Mouse (Mus musculus) lung, embryonic 15.5 days (tissue): Measurements from ENCODE around the gene Itpr2. TPM values are rescaled to one million over a fixed set of nuclear protein-coding genes. Genes with fewer than 3 reads are reported as not detected.
A peak's percentile ranks its signal among the peaks of the same experiment; 100 is the strongest.

ENCODE experiments used
- ATAC-seq: fragments of 200-750 bp; cut with Nextera tagmentation; 2 replicates; pipeline ENCODE4 v1.8.0; 2017; ENCODE audit warnings: moderate number of reproducible peaks, borderline replicate concordance; ENCODE audit not compliant: low FRiP score, low TSS enrichment; ENCODE audit errors: extremely low read depth
- H3K27ac ChIP-seq: fragments of 300-500 bp; sonication (generic); 2 replicates; pipeline ENCODE4 v1.5.1; 2015; ENCODE audit warnings: moderate library complexity, mild to moderate bottlenecking, inconsistent platforms
- H3K27me3 ChIP-seq: fragments of 300-500 bp; sonication (generic); 2 replicates; pipeline ENCODE4 v1.6.1; 2015; ENCODE audit warnings: inconsistent platforms
- H3K36me3 ChIP-seq: fragments of 300-500 bp; sonication (generic); 2 replicates; pipeline ENCODE4 v1.6.1; 2015; ENCODE audit warnings: inconsistent platforms
- H3K4me1 ChIP-seq: fragments of 300-500 bp; sonication (generic); 2 replicates; pipeline ENCODE4 v1.6.1; 2015; ENCODE audit warnings: inconsistent platforms
- H3K4me2 ChIP-seq: fragments of 300-500 bp; sonication (generic); 2 replicates; pipeline ENCODE4 v1.6.1; 2015; ENCODE audit warnings: inconsistent platforms, mild to moderate bottlenecking, moderate library complexity
- H3K4me3 ChIP-seq: fragments of 300-500 bp; sonication (generic); 2 replicates; pipeline ENCODE4 v1.5.1; 2015; ENCODE audit warnings: mild to moderate bottlenecking, inconsistent platforms
- H3K9ac ChIP-seq: fragments of 300-500 bp; sonication (generic); 2 replicates; pipeline ENCODE4 v1.6.1; 2015; ENCODE audit warnings: inconsistent platforms
- H3K9me3 ChIP-seq: fragments of 300-500 bp; sonication (generic); 2 replicates; pipeline ENCODE4 v1.6.1; 2016; ENCODE audit warnings: inconsistent platforms
- WGBS: fragments of 180-500 bp; shearing (Covaris S2); methylation state at CpG from one replicate; pipeline ENCODE4 v1.1.7; 2015; 5-methylcytosine and 5-hydroxymethylcytosine counted together
- polyA plus RNA-seq: library from polyadenylated mRNA; unstranded; fragments of >200 nt; fragmentation: Nextera tagmentation; extraction: Ambion mirVana; gene quantifications from 2 replicates; pipeline ENCODE4 v1.2.1, GENCODE M21; 2015

Gene Itpr2
- polyA plus RNA-seq = 15.3 and 18.8 TPM in 2 replicates

GRCm38 (mm10) chr6:146501866-146502804, at the start of gene Itpr2:
Gene Itpr2, minus strand, starts transcription at chr6:146502223.
- peak within 1 kb of the TSS; percentile 78 for H3K4me3 ChIP-seq
- peak; percentile 97 for ATAC-seq

GRCm38 (mm10) chr6:146551326-146551725, 49.3 kb upstream of the Itpr2 start:
- ATAC-seq = no peak
- Histone ChIP-seq H3K9ac (no peak overlapping the region), H3K27ac (no peak overlapping the region), H3K36me3 (peaks cover 79% of the 10 kb centered on the region), H3K4me2 (no peak overlapping the region), H3K9me3 (no peaks in the 10 kb centered on the region), H3K27me3 (no peaks in the 10 kb centered on the region), H3K4me3 (no peak overlapping the region), H3K4me1 (no peaks in the 10 kb centered on the region)

More at GRCm38 (mm10) chr6:146501866-146502804, at the start of gene Itpr2:
- under 1% methylated on average over 65 of the region's 70 CpGs for WGBS
- Histone ChIP-seq H3K4me1 (peaks cover 11% of the 10 kb centered on the region; the same call in 1 of the 2 replicates), H3K36me3 (no peaks in the 10 kb centered on the region), H3K9me3 (no peaks in the 10 kb centered on the region), H3K27ac (peak within 1 kb of the TSS; percentile 72), H3K4me2 (peak within 1 kb of the TSS; percentile 92), H3K9ac (peak within 1 kb of the TSS; percentile 59), H3K27me3 (0 out of 2 replicates have a peak, but pooled peaks cover 6% of the 10 kb centered on the region)

GRCm38 (mm10) chr6:146550421-146550820, 48.4 kb upstream of the Itpr2 start:
- Histone ChIP-seq H3K9ac (no peak overlapping the region), H3K36me3 (peaks cover 71% of the 10 kb centered on the region), H3K4me3 (no peak overlapping the region), H3K4me1 (no peaks in the 10 kb centered on the region), H3K4me2 (no peak overlapping the region), H3K27ac (no peak overlapping the region), H3K27me3 (no peaks in the 10 kb centered on the region), H3K9me3 (no peaks in the 10 kb centered on the region)
- 79% methylated on average over 2 of the region's 2 CpGs for WGBS
- ATAC-seq = no peak

GRCm38 (mm10) chr6:146545289-146545865, 43.4 kb upstream of the Itpr2 start:
- Histone ChIP-seq H3K4me2 (no peak overlapping the region), H3K36me3 (peaks cover 28% of the 10 kb centered on the region), H3K9me3 (no peaks in the 10 kb centered on the region), H3K4me1 (no peaks in the 10 kb centered on the region), H3K4me3 (no peak overlapping the region), H3K27me3 (no peaks in the 10 kb centered on the region), H3K27ac (no peak overlapping the region), H3K9ac (no peak overlapping the region)
- peak; percentile 39; the same call in 1 of the 2 replicates for ATAC-seq
- 72% methylated on average over 5 of the region's 5 CpGs for WGBS

GRCm38 (mm10) chr6:146544622-146545021, 42.6 kb upstream of the Itpr2 start:
- H3K9me3 ChIP-seq = no peaks in the 10 kb centered on the region
- H3K9ac ChIP-seq = no peak overlapping the region
- H3K4me2 ChIP-seq = no peak overlapping the region
- H3K36me3 ChIP-seq = peaks cover 20% of the 10 kb centered on the region
- ATAC-seq = no peak
- no peaks in the 10 kb centered on the region for H3K4me1 ChIP-seq
- no peaks in the 10 kb centered on the region for H3K27me3 ChIP-seq
- no peak overlapping the region for H3K4me3 ChIP-seq
- 92% methylated on average over 1 of the region's 1 CpGs for WGBS
- H3K27ac ChIP-seq = no peak overlapping the region

GRCm38 (mm10) chr6:146540386-146540785, 38.4 kb upstream of the Itpr2 start:
- H3K27ac ChIP-seq = no peak overlapping the region
- no peaks in the 10 kb centered on the region for H3K27me3 ChIP-seq
- WGBS = 94% methylated on average over 3 of the region's 3 CpGs
- H3K9ac ChIP-seq = no peak overlapping the region
- no peak for ATAC-seq
- no peak overlapping the region for H3K4me2 ChIP-seq
- no peak overlapping the region for H3K4me3 ChIP-seq
- no peaks in the 10 kb centered on the region for H3K36me3 ChIP-seq
- H3K4me1 ChIP-seq = no peaks in the 10 kb centered on the region; the same call in 1 of the 2 replicates
- no peaks in the 10 kb centered on the region for H3K9me3 ChIP-seq

- Histone ChIP-seq H3K4me1 (no peaks in the 10 kb centered on the region; the same call in 1 of the 2 replicates), H3K36me3 (no peaks in the 10 kb centered on the region), H3K27me3 (no peaks in the 10 kb centered on the region), H3K4me2 (no peak overlapping the region), H3K27ac (no peak overlapping the region), H3K4me3 (no peak overlapping the region), H3K9me3 (no peaks in the 10 kb centered on the region), H3K9ac (no peak overlapping the region)
- ATAC-seq = no peak
- 41% methylated on average over 4 of the region's 4 CpGs for WGBS
Measured at GRCm38 (mm10) chr6:146538661-146539060, 36.6 kb upstream of the Itpr2 start.

GRCm38 (mm10) chr6:146538071-146538470, 36.0 kb upstream of the Itpr2 start:
- WGBS = 32% methylated on average over 2 of the region's 2 CpGs
- no peak overlapping the region for H3K27ac ChIP-seq
- H3K36me3 ChIP-seq = no peaks in the 10 kb centered on the region
- no peaks in the 10 kb centered on the region; the same call in 1 of the 2 replicates for H3K4me1 ChIP-seq
- no peak overlapping the region for H3K9ac ChIP-seq
- no peaks in the 10 kb centered on the region for H3K9me3 ChIP-seq
- no peaks in the 10 kb centered on the region for H3K27me3 ChIP-seq
- no peak overlapping the region for H3K4me2 ChIP-seq
- H3K4me3 ChIP-seq = no peak overlapping the region
- no peak for ATAC-seq

GRCm38 (mm10) chr6:146537111-146537510, 35.1 kb upstream of the Itpr2 start:
- H3K4me1 ChIP-seq = no peaks in the 10 kb centered on the region; the same call in 1 of the 2 replicates
- no peaks in the 10 kb centered on the region for H3K9me3 ChIP-seq
- H3K27me3 ChIP-seq = no peaks in the 10 kb centered on the region
- H3K4me3 ChIP-seq = no peak overlapping the region
- H3K36me3 ChIP-seq = no peaks in the 10 kb centered on the region
- WGBS = 87% methylated on average over 4 of the region's 4 CpGs
- no peak overlapping the region for H3K9ac ChIP-seq
- ATAC-seq = no peak
- H3K4me2 ChIP-seq = no peak overlapping the region
- no peak overlapping the region for H3K27ac ChIP-seq

GRCm38 (mm10) chr6:146535501-146535900, 33.5 kb upstream of the Itpr2 start:
- WGBS = 43% methylated on average over 5 of the region's 5 CpGs
- H3K9ac ChIP-seq = no peak overlapping the region
- H3K4me2 ChIP-seq = no peak overlapping the region
- H3K36me3 ChIP-seq = no peaks in the 10 kb centered on the region
- H3K4me3 ChIP-seq = no peak overlapping the region
- peaks cover under 1% of the 10 kb centered on the region; the same call in 1 of the 2 replicates for H3K4me1 ChIP-seq
- H3K9me3 ChIP-seq = no peaks in the 10 kb centered on the region
- H3K27me3 ChIP-seq = no peaks in the 10 kb centered on the region
- no peak overlapping the region for H3K27ac ChIP-seq
- ATAC-seq = no peak

GRCm38 (mm10) chr6:146533146-146533545, 31.1 kb upstream of the Itpr2 start:
- WGBS = 89% methylated on average over 4 of the region's 4 CpGs
- Histone ChIP-seq H3K9me3 (no peaks in the 10 kb centered on the region), H3K4me2 (no peak overlapping the region), H3K27ac (no peak overlapping the region), H3K4me1 (peaks cover 5% of the 10 kb centered on the region), H3K4me3 (no peak overlapping the region), H3K36me3 (no peaks in the 10 kb centered on the region), H3K27me3 (no peaks in the 10 kb centered on the region), H3K9ac (no peak overlapping the region)
- ATAC-seq = no peak

GRCm38 (mm10) chr6:146530769-146531168, 28.7 kb upstream of the Itpr2 start:
- Histone ChIP-seq H3K27ac (peak overlapping the region; percentile 57; the same call in 1 of the 2 replicates), H3K4me2 (no peak overlapping the region), H3K27me3 (no peaks in the 10 kb centered on the region), H3K4me1 (peaks cover 5% of the 10 kb centered on the region), H3K36me3 (no peaks in the 10 kb centered on the region), H3K9me3 (no peaks in the 10 kb centered on the region), H3K4me3 (no peak overlapping the region), H3K9ac (no peak overlapping the region)
- peak; percentile 75 for ATAC-seq
- 35% methylated on average over 5 of the region's 5 CpGs for WGBS
